Mouse (Mus musculus) hindbrain, embryonic 10.5 days (tissue): Measurements from ENCODE around the gene Ccdc33. TPM values are rescaled to one million over a fixed set of nuclear protein-coding genes. Genes with fewer than 3 reads are reported as not detected.

Experiments used
- DNase-seq: peaks from one replicate; pipeline ENCODE4 v3.0.0-alpha.2; 2017; ENCODE audit warnings: low spot score
- H3K27ac ChIP-seq: fragments of 300-500 bp; sonication (generic); 2 replicates; pipeline ENCODE4 v1.5.1; 2016; ENCODE audit warnings: mild to moderate bottlenecking, moderate library complexity
- H3K27me3 ChIP-seq: fragments of 300-500 bp; sonication (generic); 2 replicates; pipeline ENCODE4 v1.6.1; 2016; ENCODE audit warnings: mild to moderate bottlenecking; ENCODE audit not compliant: poor library complexity, insufficient read depth, severe bottlenecking
- H3K36me3 ChIP-seq: fragments of 300-500 bp; sonication (generic); 2 replicates; pipeline ENCODE4 v1.6.1; 2016; ENCODE audit warnings: mild to moderate bottlenecking, moderate library complexity
- H3K4me1 ChIP-seq: fragments of 300-500 bp; sonication (generic); replicated peaks from 2 replicates; pipeline ENCODE4 v1.6.1; 2016; ENCODE audit warnings: mild to moderate bottlenecking
- H3K4me3 ChIP-seq: fragments of 300-500 bp; sonication (generic); 2 replicates; pipeline ENCODE4 v1.5.1; 2016; ENCODE audit warnings: mild to moderate bottlenecking, moderate library complexity
- H3K9me3 ChIP-seq: fragments of 300-500 bp; sonication (generic); 2 replicates; pipeline ENCODE4 v1.6.1; 2016; ENCODE audit warnings: mild to moderate bottlenecking, moderate library complexity
- WGBS: fragments of 180-500 bp; shearing (Covaris S2); methylation state at CpG from one replicate; pipeline ENCODE4 v1.1.7; 2016; 5-methylcytosine and 5-hydroxymethylcytosine counted together
- polyA plus RNA-seq: library from polyadenylated mRNA; unstranded; fragments of >200 nt; fragmentation: Nextera tagmentation; extraction: Ambion mirVana; gene quantifications from 2 replicates; pipeline ENCODE4 v1.2.1, GENCODE M21; 2016

The Ccdc33 gene
- polyA plus RNA-seq, 1 experiment from 2014 or later, result 0.99 TPM

- Histone ChIP-seq H3K4me3 (peak overlapping the region; percentile 25), H3K9me3 (no peaks in the 10 kb centered on the region), H3K27me3 (no peaks in the 10 kb centered on the region), H3K27ac (peak overlapping the region; percentile 93), H3K36me3 (no peaks in the 10 kb centered on the region), H3K4me1 (peaks cover 24% of the 10 kb centered on the region)
- DNase-seq, result peak; percentile 83
- WGBS, result 5% methylated on average over 6 of the region's 6 CpGs
Observed at GRCm38 (mm10) chr9:58009015-58009362, 109.6 kb downstream of the Ccdc33 start.

GRCm38 (mm10) chr9:58008336-58009014, 110.1 kb downstream of the Ccdc33 start:
- Histone ChIP-seq H3K36me3 (no peaks in the 10 kb centered on the region), H3K4me1 (peaks cover 29% of the 10 kb centered on the region)
- 60% methylated on average over 12 of the region's 12 CpGs for WGBS

GRCm38 (mm10) chr9:58005753-58006461, 112.7 kb downstream of the Ccdc33 start, which contains the start of gene Cyp11a1:
Cyp11a1 (plus strand) TSS chr9:58006411.
- H3K27ac ChIP-seq, result no peak within 1 kb of the TSS
- DNase-seq, result no peak
- WGBS, result 88% methylated on average over 16 of the region's 16 CpGs
- no peaks in the 10 kb centered on the region for H3K9me3 ChIP-seq
- no peak within 1 kb of the TSS for H3K4me3 ChIP-seq
- H3K27me3 ChIP-seq, result no peaks in the 10 kb centered on the region
- H3K4me1 ChIP-seq, result peaks cover 27% of the 10 kb centered on the region
- H3K36me3 ChIP-seq, result no peaks in the 10 kb centered on the region

More at GRCm38 (mm10) chr9:58008336-58009014, 110.1 kb downstream of the Ccdc33 start:
- no peaks in the 10 kb centered on the region for H3K27me3 ChIP-seq
- H3K4me3 ChIP-seq, result peak overlapping the region; percentile 25
- no peaks in the 10 kb centered on the region for H3K9me3 ChIP-seq
- DNase-seq, result peak; percentile 8
- peak overlapping the region; percentile 93 for H3K27ac ChIP-seq

GRCm38 (mm10) chr9:58003272-58003671, 115.4 kb downstream of the Ccdc33 start:
- Histone ChIP-seq H3K9me3 (no peaks in the 10 kb centered on the region), H3K36me3 (no peaks in the 10 kb centered on the region), H3K27me3 (peaks cover 10% of the 10 kb centered on the region), H3K27ac (no peak overlapping the region), H3K4me3 (no peak overlapping the region), H3K4me1 (peaks cover 12% of the 10 kb centered on the region)
- WGBS, result 42% methylated on average over 2 of the region's 2 CpGs
- DNase-seq, result no peak

GRCm38 (mm10) chr9:57999676-58000075, 118.9 kb downstream of the Ccdc33 start:
- Histone ChIP-seq H3K4me1 (peaks cover 18% of the 10 kb centered on the region), H3K27me3 (peaks cover 36% of the 10 kb centered on the region), H3K36me3 (no peaks in the 10 kb centered on the region), H3K4me3 (no peak overlapping the region), H3K27ac (no peak overlapping the region), H3K9me3 (no peaks in the 10 kb centered on the region)
- DNase-seq, result no peak
- 56% methylated on average over 2 of the region's 2 CpGs for WGBS

GRCm38 (mm10) chr9:57998685-57999084, 119.9 kb downstream of the Ccdc33 start:
- H3K4me3 ChIP-seq, result no peak overlapping the region
- no peaks in the 10 kb centered on the region for H3K36me3 ChIP-seq
- 53% methylated on average over 2 of the region's 2 CpGs for WGBS
- no peak for DNase-seq
- peaks cover 24% of the 10 kb centered on the region for H3K4me1 ChIP-seq
- no peak overlapping the region for H3K27ac ChIP-seq
- H3K9me3 ChIP-seq, result no peaks in the 10 kb centered on the region
- peaks cover 36% of the 10 kb centered on the region for H3K27me3 ChIP-seq

- Histone ChIP-seq H3K36me3 (no peaks in the 10 kb centered on the region), H3K4me1 (peaks cover 24% of the 10 kb centered on the region), H3K4me3 (peak overlapping the region; percentile 49), H3K27me3 (peaks cover 36% of the 10 kb centered on the region), H3K9me3 (no peaks in the 10 kb centered on the region), H3K27ac (peak overlapping the region; percentile 6; the same call in 1 of the 2 replicates)
- peak; percentile 56 for DNase-seq
- 1% methylated on average over 20 of the region's 20 CpGs for WGBS
Observed at GRCm38 (mm10) chr9:57998032-57998659, 120.5 kb downstream of the Ccdc33 start.

GRCm38 (mm10) chr9:57997511-57998031, 121.1 kb downstream of the Ccdc33 start:
- peak overlapping the region; percentile 6; the same call in 1 of the 2 replicates for H3K27ac ChIP-seq
- H3K4me3 ChIP-seq, result peak overlapping the region; percentile 49
- peaks cover 36% of the 10 kb centered on the region for H3K27me3 ChIP-seq
- no peak for DNase-seq
- H3K9me3 ChIP-seq, result no peaks in the 10 kb centered on the region
- H3K4me1 ChIP-seq, result peaks cover 28% of the 10 kb centered on the region
- H3K36me3 ChIP-seq, result no peaks in the 10 kb centered on the region
- WGBS, result 21% methylated on average over 13 of the region's 13 CpGs

GRCm38 (mm10) chr9:57995282-57995681, 123.3 kb downstream of the Ccdc33 start:
- Histone ChIP-seq H3K36me3 (no peaks in the 10 kb centered on the region), H3K27ac (no peak overlapping the region), H3K4me3 (no peak overlapping the region), H3K27me3 (peaks cover 36% of the 10 kb centered on the region), H3K9me3 (no peaks in the 10 kb centered on the region), H3K4me1 (peaks cover 28% of the 10 kb centered on the region)
- 36% methylated on average over 4 of the region's 4 CpGs for WGBS
- DNase-seq, result peak; percentile 34

GRCm38 (mm10) chr9:57992781-57993591, 125.6 kb downstream of the Ccdc33 start:
- H3K27ac ChIP-seq, result no peak overlapping the region
- H3K4me1 ChIP-seq, result peaks cover 30% of the 10 kb centered on the region
- H3K9me3 ChIP-seq, result no peaks in the 10 kb centered on the region
- H3K27me3 ChIP-seq, result peaks cover 31% of the 10 kb centered on the region
- H3K4me3 ChIP-seq, result no peak overlapping the region
- no peaks in the 10 kb centered on the region for H3K36me3 ChIP-seq
- no peak for DNase-seq
- 57% methylated on average over 8 of the region's 8 CpGs for WGBS

GRCm38 (mm10) chr9:57992060-57992459, 126.6 kb downstream of the Ccdc33 start:
- H3K9me3 ChIP-seq, result no peaks in the 10 kb centered on the region
- 74% methylated on average over 3 of the region's 3 CpGs for WGBS
- peaks cover 26% of the 10 kb centered on the region for H3K27me3 ChIP-seq
- no peak for DNase-seq
- no peak overlapping the region for H3K4me3 ChIP-seq
- H3K27ac ChIP-seq, result no peak overlapping the region
- no peaks in the 10 kb centered on the region for H3K36me3 ChIP-seq
- peaks cover 24% of the 10 kb centered on the region for H3K4me1 ChIP-seq

GRCm38 (mm10) chr9:57990438-57991110, 128.0 kb downstream of the Ccdc33 start:
- Histone ChIP-seq H3K27me3 (peaks cover 12% of the 10 kb centered on the region; the same call in 1 of the 2 replicates), H3K36me3 (no peaks in the 10 kb centered on the region), H3K9me3 (no peaks in the 10 kb centered on the region), H3K4me3 (no peak overlapping the region), H3K27ac (no peak overlapping the region), H3K4me1 (peaks cover 24% of the 10 kb centered on the region)
- 42% methylated on average over 10 of the region's 10 CpGs for WGBS
- peak; percentile 62 for DNase-seq
